Mouse (Mus musculus): ENCODE data around the gene Higd1c.
"Not testable (repeated sequence)": the region's sequence is repeated elsewhere in the genome, so short reads cannot be mapped to it uniquely, and the experiment has no call there.

Gene Higd1c

DNA sequence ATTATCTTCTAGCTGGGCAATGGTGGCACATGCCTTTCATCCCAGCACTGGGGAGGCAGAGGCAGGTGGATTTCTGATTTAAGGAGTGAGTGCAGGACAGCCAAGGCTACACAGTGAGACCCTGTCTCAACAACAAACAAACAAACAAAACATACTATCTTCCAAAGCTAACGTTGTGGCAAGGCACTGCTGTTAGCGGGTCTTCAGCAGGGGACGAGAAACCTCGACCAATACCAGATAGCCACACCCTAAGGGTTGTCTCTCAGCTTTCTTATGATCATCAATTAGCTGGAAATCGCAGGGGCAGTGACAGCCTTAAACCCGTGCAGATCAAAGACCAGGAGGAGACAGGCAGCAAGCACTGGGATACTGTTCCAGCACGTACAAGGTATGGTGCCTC lies at the start of gene Higd1c:
Gene Higd1c (plus strand): TSS at position 301 of the 400 bp plus-strand sequence.
- no peak for DNase-seq

DNA sequence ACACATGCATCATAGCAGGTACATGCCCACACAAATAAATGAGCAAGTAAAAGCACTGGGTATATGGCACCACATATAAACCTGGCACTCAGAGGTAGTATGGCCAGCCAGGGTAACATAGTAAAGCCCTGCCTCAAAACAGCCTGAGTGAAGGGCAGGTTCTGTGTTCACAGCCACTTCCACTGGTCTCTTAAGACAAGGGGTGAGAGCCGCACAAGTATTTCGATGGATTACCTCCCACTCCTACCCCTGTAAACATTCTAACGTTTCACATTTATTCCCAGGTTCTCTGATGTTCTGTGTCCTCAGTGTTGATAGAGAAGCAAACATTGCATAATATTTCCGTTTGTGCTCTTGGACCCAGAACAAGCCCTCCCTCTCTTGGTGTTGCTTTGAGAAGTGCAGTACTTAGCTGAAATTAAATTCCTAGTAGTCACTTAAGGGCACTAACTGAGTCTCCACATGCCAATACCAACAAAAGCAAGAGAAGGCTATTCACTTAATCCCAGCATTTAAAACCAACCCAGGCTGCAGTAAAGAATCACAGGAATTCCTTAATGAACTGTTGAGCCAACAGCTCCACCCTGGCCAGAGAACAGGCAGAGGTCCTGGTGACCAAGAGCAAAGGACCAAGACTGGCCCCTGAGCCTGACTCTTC lies 46.2 kb upstream of the Higd1c start:
- DNase-seq = not testable (repeated sequence)

DNA sequence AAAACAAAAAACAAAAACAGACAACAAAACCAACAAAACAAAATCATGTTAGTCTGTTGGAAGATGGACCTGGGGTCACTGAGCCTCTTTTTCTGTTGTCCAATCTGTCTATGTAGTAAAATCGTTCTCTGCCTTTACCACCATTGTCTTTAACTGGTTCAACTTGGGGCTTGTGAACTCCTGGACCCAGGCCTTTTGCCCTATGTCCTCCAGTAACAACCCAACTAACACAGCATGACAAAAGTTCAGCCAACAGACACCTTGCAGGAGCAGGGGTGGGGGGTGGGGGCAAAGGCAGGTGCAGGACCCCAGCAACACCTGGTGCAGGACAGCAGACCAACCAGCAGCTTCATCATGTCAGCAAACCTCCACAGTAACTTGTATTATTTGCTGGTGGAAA lies 44.5 kb upstream of the Higd1c start:
- DNase-seq = no peak

DNA sequence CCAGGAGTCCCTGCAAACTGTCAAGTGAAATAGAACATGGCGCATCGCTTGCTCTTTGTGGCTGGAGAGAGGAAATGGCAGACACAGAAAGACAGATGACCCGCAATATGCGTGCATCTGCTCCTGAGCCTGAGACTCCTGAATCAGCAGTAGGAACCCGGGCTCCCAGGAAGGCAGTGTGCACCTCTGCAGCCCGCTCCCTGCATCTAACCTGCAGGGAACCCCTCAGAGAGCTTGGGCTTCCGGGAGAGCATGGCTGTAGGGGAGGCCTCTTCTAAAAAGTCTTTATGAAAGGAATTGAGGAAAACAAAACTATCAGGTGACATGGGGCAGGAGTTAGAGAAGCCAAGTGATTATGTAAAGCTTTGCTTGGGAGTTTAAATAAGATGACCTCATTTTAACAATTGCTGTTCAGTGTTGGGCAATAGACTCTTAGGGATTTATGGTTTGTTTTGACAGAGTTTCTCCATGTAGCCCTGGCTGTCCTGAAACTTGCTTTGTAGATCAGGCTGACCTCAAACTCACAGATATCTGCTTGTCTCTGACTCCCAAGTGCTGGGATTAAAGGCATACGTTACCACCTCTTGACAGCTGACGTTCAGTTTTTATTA lies 43.9 kb upstream of the Higd1c start:
- no peak for DNase-seq

DNA sequence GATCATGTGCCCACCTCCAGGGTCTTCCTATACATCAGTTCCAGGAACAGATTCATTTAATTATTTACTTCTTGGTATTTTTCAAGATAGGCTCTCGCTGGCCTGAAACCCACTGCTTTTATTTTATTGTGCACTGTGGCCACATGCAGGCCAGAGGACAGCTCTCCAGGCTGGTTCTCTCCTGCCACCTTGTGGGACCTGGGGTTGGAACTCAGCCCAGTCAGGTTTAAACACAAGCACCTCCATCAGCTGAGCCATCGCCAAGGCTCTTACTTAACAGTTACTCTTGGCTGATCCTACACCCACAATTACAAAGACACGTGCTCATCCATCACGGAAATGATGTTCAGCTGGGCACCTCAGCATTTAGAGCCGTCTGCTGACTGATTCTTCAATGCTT lies 43.2 kb upstream of the Higd1c start:
- peak; percentile 47 for DNase-seq

DNA sequence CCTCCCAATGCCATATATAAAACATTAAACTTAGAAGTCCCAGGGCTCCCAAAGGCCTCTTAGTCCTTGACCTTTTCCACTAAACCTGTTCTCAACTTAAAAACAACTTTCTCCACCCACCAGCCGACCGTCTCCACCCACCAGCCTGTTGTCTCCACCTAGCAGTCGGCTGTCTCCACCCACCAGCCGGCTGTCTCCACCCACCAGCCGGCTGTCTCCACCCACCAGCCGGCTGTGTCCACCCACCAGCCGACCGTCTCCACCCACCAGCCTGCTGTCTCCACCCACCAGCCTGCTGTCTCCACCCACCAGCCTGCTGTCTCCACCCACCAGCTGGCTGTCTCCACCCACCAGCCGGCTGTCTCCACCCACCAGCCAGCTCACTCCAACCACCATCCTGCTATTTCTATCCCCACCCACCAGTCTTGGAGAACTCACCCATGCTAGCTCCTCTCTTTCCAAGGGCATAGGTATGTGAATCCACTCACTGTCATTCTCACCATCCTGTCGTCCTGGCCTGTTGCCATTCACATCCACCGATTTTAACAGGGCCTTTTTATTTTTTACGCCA lies 40.2 kb upstream of the Higd1c start:
- peak; percentile 59 for DNase-seq

DNA sequence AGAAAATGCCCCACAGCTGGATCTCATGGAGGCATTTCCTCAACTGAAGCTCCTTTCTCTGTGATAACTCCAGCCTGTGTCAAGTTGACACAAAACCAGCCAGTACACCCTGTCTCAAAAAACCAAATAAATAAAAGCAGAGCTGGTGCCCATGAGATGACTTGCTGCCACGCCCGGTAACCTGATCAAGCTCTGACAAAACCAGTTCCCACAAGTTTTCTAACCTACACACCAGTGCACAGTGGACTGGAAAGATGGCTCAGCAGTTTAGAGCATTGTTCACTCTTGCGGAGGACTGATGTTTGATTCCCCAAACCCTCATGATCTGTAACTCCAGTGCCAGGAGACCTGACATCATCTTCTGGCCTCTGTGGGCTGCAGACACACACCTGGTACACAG lies 39.1 kb upstream of the Higd1c start:
- no peak for DNase-seq

DNA sequence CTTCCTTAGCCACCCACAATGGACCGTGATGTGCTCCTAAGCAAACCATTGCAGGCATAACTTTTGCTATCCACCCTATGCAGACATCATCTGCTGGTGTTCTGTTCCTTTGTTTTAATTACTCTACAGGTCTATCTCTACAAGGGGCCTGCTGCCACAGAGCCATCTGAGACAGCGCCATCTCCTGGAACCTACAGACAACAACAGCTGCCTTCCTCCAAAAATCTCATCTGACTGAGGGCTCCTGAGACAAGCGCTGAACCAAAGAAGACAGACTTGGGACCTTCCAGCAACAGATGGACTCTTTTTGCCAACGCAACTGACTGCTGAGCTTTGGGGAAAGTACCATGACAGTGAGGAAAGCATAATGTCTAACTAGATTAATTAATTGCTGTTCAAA lies 36.3 kb upstream of the Higd1c start:
- not testable (repeated sequence) for DNase-seq

DNA sequence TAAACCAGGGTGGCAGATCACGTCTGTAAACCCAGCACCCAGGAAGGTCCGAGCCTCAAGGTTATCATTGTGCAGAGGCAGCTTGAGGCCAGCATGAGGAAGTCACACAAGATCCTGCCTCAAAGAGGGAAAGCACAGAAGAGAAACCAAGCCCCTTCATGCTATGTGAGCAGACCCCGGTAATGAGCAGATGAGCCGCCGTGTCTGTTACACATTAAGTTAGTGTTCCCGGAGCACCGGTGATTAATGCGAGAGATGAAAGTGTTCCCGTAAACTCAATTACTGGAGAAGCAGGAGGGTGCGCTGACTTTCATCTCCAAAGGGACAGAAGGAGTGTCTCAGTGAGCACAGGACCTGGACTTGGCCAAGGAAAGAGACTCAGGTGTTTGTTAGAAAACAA lies 35.0 kb upstream of the Higd1c start:
- DNase-seq = not testable (repeated sequence)

DNA sequence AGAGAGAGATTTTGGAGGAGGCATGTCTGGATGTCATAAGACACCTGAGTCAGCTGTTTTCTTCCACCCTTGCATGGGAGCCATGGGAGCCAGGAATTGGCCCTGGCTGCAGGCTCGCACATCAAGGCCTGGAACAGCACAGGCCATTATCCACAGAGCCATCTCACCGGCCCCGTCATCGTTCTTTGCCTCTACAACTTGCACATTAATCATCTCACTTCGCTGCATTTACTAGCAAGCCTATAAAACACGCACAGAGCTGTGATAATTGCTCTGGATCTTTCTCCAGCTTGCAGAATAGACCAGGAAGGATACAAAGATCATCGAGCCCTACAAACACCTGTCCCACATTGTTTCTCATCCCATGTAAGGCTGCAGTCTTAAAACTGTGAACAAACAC lies 33.6 kb upstream of the Higd1c start:
- DNase-seq = no peak

DNA sequence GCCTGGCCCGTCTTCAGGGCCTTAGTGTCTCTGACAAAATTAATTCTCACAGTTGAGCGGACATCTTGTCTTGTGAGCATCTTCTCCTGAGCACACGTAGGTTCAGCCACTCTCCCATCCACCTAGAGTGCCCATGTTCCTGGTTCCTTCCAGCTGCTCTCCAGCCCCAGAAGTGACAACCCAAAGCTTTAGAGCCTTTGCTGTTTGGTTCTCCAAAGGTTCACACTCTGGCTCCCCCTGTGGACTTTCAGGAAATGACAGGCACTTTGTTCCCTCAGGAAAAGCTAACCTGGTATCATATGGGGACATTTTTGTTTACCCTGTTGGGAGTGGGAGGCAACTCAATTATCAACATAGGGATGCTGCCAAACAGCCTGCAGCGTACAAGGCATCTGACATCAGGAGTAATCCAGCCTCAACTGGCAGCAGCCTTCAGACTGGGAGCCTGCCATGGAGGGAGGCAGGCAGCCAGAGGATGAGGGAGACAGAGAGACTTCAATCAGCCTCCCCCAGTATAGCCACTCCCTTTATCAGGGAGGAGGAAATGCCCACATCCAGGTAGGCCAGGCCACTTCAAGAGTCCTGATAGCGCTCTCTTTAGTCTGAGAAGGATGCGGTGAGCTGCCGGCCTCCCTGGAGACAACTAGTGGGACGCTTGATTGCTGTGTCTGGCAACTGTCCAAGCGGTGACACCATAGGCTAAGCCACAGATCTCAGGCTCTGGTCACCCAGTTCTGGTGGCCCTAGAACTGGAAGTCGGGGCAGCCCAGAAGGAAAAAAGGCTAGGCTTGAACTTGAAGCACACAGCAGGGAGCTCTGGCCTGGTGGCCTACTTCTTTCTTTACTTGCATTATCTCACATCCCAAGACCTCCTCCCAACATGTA lies 32.0 kb upstream of the Higd1c start:
- DNase-seq = not testable (repeated sequence)

DNA sequence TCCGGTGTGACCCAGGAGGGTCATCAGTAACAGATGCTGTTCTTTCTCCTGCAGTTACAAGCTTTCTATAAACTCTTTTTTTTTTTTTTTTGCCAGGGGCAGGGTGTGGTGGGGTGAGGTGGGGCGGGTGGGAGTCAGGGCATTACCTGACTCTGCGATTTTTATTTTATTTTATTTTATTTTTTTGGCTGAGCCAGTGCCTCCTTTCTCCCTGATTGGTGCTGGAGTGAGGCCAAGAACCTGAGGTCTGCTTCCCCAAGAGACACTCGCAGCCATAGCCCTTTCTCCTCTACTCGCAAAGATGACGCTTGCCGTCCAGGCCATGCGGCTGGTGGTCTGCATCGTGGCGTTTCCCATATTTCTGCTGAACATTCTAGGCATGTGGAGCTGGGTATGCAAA lies 29.7 kb upstream of the Higd1c start, which contains the start of gene Mettl7a3:
Gene Mettl7a3 (plus strand): TSS at position 301 of the 400 bp plus-strand sequence.
- DNase-seq = no peak

DNA sequence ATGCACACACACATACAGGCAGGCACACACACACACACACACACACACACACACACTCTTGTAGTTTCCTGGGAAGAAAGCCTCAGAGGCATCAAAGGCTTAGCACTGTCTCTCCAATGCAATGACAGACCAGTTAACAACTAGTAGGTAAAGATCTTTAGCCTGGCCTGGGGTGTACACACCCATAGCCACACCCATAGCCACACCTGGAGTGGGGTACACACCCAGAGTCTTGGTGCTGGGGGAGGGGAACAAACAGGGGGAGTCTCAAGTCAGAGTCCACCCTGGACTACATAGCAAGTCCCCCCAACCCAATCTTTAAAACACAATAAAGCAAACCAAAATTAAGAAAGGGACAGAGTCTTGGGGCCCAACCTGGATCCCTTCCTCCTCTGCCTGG lies 27.0 kb upstream of the Higd1c start:
- DNase-seq = not testable (repeated sequence)

DNA sequence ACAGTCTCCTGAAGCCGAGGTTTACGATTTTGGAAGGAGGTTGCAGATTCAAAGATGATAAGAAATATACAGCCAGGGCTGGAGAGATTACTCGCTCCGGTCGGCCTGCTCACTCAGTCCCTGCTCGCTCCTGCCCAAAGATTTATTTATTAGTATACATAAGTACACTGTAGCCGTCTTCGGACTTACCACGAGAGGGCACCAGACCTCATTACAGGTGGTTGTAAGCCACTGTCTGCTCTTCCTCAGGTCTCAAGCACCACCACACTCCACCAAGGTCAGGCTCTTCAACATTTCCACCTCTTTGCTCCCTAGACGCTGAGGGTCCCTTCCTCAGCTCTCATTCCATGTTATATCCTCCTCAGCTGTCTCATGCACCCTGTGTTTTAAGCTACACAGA lies 26.5 kb upstream of the Higd1c start:
- DNase-seq = peak; percentile 61

DNA sequence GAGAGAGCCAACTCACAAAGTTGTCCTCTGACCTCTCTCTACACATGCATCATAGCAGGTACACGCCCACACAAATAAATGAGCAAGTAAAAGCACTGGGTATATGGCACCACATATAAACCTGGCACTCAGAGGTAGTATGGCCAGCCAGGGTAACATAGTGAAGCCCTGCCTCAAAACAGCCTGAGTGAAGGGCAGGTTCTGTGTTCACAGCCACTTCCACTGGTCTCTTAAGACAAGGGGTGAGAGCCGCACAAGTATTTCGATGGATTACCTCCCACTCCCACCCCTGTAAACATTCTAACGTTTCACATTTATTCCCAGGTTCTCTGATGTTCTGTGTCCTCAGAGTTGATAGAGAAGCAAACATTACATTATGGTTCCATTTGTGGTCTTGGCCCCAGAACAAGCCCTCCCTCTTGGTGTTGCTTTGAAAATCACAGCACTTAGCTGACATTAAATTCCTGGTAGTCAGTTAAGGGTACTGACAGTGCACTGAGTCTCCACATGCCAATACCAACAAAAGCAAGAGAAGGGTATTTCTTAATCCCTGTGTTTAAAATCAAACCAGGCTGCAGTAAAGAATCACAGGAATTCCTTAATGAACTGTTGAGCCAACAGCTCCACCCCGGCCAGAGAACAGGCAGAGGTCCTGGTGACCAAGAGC lies 22.9 kb upstream of the Higd1c start:
- not testable (repeated sequence) for DNase-seq

DNA sequence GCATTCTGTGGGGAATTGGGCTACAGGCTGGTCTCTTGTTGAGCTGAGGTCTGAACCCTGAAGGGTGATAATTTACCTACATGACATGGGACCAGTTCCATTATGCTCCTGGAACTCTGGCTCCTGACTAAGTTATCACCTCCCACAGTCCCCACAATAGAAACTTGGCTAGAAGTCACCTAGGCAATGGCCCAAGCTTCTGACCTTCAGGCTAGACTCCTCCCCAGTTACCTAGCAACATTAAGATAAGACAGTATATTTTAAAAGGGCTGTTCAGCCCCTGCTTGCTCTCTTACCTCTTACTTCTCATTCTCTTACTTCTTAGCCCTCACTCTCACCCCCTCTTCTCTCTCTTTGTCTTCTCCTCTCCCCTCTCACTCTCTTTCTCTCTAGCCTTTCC lies 18.9 kb upstream of the Higd1c start:
- no peak for DNase-seq

DNA sequence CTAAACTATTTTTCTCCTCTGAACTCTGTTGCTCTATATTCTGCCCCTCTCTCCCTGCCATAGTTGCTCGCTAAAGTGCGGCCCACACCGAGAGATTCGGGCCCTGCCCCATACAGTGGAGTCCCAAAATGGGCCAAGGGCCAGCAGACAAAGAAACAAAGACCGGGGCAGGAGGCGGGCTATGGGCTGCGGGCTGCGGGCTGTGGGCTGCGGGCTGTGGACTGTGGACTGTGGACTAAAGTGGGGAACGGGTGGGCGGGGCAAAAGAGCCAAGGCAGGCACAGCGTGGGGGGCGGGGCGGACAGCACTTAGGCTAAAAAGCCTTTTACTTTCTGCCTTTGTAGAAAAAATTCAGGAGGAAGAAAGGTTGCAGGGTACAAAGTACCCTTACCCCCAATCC lies 17.6 kb upstream of the Higd1c start:
- DNase-seq = peak; percentile 65

DNA sequence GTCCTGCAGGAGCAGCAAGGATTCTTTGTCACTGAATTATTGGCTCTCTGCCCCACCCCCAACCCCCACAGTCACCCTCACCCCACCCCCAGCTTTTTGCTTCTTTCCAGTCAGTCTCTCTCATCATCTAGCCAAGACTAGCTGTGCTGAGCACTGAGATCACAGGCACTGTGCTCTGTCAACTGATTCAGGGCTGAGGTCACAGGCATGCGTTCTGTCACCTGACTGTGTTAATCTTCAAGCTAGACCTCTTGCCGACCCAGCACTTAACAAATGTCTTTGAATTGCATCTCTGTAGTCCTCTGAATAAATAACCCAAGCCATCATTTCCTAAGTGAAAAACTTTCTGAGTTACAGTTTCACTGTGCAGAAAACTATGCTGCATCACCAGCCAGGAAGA lies 14.8 kb upstream of the Higd1c start:
- DNase-seq = peak; percentile 11

DNA sequence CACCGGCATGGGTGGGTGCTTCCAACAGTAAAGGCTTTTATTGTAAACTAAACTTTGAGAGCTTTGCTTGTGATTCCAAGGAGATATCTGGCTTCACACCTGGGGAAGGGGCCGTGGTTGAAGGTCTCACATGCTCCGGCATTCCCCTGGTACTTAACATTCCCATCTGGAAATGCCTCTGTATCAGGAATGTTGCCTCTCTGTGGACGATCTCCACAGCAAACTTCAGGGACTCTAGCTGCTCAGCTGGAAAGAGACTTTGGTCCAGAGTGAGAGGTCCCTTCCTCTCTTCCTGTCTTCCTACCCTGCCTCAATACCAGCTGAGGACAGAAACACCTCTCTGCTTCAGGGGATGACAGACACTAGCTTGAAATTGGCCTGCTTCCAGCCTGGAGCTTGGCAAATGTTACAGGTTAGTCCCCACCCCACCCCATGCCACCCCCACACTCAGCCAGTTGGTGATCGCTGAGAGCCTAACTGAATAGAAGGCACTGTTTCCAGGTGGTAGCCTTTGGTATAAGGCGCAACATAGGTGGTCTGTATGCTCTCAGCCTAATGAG lies 12.8 kb upstream of the Higd1c start:
- DNase-seq = no peak

DNA sequence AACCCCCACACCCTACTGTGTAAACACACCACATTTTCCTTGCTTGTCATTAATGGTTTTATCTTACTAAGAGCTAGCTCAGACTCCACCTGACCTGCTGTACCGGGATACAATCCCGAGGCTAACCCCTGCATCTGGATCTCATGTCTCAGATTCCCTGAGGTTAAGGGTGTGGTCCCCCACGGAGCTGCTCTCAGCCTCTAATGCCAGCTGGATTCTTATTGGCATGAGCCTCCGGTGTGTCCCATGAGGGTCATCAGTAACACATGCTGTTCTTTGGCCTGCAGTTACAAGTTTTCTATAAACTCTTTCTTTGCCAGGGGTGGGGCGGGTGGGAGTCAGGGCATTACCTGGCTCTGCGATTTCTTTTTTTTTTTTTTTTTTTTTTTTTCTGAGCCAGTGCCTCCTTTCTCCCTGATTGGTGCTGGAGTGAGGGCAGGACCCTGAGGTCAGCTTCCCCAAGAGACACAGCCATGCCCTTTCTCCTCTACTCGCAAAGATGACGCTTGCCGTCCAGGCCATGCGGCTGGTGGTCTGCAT lies 11.6 kb upstream of the Higd1c start, which contains the start of the genes Methig1 and Mettl7a2:
Gene Methig1 (plus strand): TSS at position 439 of the 540 bp plus-strand sequence.
Gene Mettl7a2 (plus strand): TSS at position 490 of the 540 bp plus-strand sequence.
- no peak for DNase-seq

DNA sequence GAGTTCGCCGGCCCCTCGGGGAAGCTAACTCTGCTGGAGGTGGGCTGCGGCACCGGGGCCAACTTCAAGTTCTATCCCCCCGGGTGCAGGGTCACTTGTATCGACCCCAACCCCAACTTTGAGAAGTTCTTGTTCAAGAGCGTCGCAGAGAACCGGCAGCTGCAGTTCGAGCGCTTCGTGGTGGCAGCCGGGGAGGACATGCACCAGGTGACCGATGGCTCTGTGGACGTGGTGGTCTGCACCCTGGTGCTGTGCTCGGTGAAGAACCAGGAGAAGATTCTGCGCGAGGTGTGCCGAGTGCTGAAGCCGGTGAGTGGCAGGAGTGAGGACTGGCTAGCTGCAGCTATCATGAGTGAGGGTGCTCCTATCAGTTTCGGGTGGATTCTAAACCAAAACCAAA lies 10.9 kb upstream of the Higd1c start:
- not testable (repeated sequence) for DNase-seq

DNA sequence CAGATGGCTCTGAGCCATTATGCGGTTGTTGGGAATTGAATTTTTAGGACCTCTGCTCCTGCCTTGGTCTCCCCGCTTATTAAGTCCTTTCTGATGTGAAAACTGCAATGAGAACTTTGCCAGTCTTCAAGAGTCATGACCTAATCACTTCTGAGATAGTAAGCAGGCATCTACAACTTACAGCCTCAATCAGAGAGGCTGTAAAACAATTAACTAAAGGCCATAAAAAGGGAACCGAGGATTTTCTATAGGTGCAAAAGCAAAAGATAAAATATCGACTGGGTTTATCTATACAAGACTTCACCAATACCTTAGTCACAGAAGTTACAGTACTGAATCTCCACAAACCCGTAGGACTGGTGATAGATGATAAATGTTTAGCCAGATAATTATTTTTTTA lies 8.5 kb upstream of the Higd1c start:
- no peak for DNase-seq
